Mouse (Mus musculus): ENCODE measurements around the gene Sdccag8.
"Not testable (repeated sequence)": the region's sequence is repeated elsewhere in the genome, so short reads cannot be mapped to it uniquely, and the experiment has no call there.

Sdccag8 gene

DNA sequence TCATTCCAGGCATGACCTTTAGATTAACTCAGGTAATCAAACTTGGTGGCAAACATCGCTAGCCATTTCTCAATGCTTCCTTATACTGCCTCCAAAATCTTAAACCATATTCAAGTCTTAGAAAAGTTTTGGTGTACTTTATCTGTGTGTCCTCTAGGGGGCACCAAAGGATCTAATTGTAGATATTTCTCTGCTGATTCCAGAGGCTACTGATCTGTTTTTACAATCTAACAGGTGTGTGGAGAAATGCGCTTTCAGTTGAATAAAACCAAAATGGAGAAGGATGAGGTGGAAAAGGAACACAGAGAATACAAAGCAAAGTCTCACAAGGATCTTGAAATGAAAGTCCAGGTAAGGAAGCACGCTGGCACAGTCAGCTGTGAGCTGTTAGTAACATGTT lies 63.3 kb downstream of the Sdccag8 start:
- peak; percentile 50 for DNase-seq (ENCODE audit: low read depth, low spot score)

GRCm38 (mm10) chr1:176879005-176879404 lies 64.5 kb downstream of the Sdccag8 start:
- DNase-seq (ENCODE audit: low read depth, low spot score) = no peak

GRCm38 (mm10) chr1:176879614-176880013 lies 65.2 kb downstream of the Sdccag8 start:
- DNase-seq (ENCODE audit: low read depth, low spot score) = no peak

DNA sequence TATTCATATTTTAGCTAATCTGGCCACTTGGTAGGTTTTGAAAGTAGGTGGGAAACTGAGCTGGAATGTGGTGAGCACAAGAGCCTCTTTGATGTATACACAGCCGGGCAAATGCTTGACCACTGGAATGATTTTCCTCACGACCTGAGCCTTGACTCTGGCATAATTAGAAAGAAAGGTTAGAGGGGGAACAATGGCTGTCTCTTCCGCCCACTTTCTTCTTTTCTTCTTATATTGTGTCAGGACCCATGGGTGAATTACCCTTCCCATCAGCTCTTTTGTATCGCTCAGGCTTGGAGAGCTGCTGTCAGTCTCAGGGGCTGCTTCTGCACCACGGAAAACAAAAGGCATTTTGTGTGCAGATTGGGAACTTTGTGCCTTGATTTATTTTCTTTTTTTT lies 65.6 kb downstream of the Sdccag8 start:
- no peak for DNase-seq (ENCODE audit: low read depth, low spot score)

GRCm38 (mm10) chr1:176880943-176881342 lies 66.5 kb downstream of the Sdccag8 start:
- DNase-seq (ENCODE audit: low read depth, low spot score) = no peak

DNA sequence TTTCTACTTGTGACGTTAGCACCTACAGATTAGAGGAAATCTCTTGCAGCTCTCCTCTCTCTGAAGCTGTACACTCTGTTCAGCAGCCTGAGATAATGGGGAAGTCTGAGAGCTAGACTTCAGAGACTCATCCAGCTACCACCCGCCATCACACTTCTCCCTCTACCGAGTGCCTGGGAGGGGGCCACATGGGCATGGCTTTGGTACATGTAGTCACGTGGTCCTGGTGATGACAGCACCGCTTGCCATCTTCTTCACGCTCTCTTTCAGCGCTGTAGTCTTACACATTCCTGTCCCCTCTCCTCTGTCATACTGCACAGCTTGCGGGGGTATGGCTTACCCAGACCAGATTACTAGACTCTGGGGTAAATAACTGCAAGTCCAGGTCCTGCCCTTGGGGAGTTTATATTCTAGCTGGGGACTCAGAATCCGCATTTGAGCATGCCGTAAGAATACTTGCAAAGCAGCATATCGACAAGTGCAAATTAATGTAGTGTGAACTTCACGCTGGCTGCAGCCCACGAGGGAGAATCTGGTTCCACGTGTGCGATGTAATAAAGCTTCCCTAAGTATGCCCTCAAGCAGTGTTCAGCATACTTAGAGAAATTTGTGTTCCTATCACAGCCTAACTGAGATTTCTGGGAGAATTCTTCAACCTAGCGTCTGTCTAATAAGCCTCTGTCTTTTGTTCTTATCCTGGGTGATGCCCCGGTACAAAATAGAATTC lies 70.9 kb downstream of the Sdccag8 start:
- DNase-seq (ENCODE audit: low read depth, low spot score) = no peak

DNA sequence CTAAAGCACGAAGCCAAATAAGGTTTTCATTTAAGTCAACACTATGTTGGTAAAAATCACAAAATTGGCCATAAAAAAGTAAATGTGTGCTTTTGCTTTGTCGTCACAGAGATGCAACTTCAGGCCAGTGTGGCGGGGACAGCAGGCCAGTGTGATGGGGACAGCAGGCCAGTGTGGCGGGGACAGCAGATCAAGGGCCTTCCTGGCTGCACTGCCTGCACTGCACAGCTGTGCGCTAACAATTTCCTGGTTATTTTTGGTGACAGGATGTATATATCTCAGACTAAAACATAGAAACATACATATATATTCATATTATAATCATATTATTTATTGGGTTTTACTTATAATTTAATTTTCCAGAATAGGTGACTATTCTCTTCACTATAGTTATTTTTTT lies 71.5 kb downstream of the Sdccag8 start:
- no peak for DNase-seq (ENCODE audit: low read depth, low spot score)

DNA sequence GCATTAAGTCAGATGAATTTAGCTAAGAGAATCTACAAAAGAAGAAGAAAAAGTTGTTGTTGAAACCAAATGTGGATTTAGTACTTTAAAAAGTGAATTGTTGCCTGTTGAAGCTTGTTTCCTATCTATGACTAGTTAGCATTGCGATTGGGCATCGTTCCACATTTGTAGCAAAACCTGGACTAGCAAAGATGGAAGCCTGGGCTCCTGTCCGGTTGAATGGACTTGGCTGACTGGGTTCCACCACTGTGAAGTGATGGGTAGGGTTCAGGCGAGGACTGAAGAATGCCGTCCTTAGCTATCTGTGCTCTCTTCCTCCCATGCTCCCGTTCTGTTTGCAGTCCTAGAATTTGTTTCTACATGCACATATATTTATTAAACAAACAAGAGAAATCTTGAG lies 89.3 kb downstream of the Sdccag8 start:
- DNase-seq (ENCODE audit: low read depth, low spot score) = no peak

GRCm38 (mm10) chr1:176915946-176916345 lies 101.5 kb downstream of the Sdccag8 start:
- DNase-seq (ENCODE audit: low read depth, low spot score) = no peak

DNA sequence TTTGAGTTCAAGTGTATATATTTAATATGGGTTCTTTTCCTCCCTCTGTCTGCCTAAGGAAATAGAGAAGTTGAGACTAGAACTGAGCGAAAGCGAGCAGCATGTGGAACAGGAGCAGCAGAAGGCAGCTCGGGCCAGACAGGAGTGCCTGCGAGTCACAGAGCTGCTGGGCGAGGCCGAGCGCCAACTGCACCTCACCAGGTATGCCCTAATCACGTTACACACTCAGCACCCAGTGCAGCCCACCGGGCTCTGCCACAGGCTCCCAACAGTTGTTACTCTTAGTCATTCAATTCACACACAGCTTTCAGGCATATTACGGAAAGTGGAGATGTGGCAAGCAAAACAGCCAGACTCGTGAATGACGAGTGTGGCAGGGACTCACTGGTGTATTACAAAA lies 105.0 kb downstream of the Sdccag8 start:
- no peak for DNase-seq (ENCODE audit: low read depth, low spot score)

- no peak for DNase-seq (ENCODE audit: low read depth, low spot score)
Measured at GRCm38 (mm10) chr1:176922842-176923241, 108.4 kb downstream of the Sdccag8 start.

DNA sequence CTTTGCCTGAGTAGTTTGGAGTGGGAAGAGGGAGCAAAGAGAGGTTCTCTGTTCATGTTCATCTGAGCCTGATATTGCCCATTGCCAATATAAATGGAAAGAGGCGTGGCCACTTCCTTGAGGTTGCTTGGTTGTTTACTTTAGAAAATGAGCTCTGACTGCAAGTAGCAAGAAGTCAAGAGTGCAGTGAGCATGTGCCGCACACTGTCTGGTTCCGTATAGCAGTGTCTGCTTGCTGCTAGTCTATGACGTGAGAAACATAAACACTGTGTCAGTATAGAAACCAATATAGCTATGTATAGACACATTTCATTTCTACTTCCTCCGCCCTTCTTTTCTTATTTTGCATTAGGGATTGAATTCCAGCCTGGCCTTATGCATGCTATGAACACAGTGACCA lies 111.5 kb downstream of the Sdccag8 start:
- no peak for DNase-seq (ENCODE audit: low read depth, low spot score)

GRCm38 (mm10) chr1:176927312-176927711 lies 112.9 kb downstream of the Sdccag8 start:
- DNase-seq (ENCODE audit: low read depth, low spot score) = no peak

DNA sequence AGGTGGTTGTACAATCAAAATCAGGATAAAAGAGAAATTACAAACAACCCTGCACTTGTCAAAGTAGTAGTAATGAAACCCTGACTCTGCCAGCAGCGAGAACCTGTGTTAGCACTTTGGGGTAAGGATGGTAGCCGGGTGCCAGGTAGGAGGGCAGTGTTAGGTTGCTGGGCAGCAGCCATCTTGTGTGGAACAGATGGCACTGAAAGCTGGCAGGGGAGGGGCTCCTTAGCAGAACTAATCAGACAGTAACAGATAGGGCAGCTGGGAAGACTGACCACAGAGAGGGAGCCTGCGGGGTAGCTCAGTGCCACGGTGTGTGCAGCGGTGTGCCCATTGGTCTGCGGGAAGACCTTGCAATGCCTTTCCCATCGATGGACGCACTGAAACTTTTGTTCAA lies 115.2 kb downstream of the Sdccag8 start:
- no peak for DNase-seq (ENCODE audit: low read depth, low spot score)

GRCm38 (mm10) chr1:176930574-176930973 lies 116.1 kb downstream of the Sdccag8 start:
- no peak for DNase-seq (ENCODE audit: low read depth, low spot score)

DNA sequence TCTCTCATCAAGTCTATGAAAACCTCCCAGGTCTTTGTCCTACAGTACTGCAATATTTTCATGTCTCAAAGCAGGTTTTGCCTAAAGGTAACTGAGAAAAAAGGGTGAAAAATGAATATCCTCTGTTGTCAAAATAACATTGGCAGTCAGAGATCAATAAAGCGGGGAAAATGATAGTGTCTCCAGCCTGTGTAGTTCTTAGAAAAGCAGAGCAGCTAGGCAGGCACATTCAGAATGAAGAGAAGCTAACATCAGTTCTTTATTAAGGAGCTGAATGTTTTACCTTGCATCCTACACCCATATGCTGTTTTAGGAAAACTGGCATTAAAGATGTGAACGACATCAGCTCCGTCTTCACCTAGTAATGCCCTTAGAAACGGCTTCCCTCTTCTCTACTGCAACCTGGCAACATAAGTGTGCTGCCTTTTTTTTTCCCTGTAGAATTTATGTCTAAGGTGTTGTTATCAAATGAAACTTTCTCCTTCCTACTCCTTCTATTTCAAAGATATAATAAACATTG lies 116.6 kb downstream of the Sdccag8 start:
- no peak for DNase-seq (ENCODE audit: low read depth, low spot score)

- no peak for DNase-seq (ENCODE audit: low read depth, low spot score)
Measured at GRCm38 (mm10) chr1:176931511-176931910, 117.1 kb downstream of the Sdccag8 start.

GRCm38 (mm10) chr1:176932320-176932950 lies 118.0 kb downstream of the Sdccag8 start:
- DNase-seq (ENCODE audit: low read depth, low spot score) = no peak

DNA sequence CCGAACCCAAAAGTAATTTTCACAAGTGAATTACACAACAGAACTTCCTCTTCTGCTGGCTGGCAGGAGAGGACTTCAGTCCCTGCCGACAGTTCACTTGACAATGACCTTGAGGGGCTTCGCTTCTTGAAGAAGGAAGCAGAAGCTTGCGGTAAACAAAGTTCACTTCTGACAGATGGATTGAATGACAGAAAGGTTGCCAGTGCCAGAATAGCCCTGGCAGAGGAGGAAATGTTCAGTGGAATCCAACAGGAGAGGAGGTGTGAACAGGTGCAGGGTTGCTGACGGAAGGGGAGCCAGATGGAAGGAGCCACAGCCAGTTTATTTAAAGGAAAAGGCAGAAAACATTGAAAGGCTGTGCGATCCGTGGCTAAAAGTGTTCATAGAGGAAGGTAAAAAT lies 118.9 kb downstream of the Sdccag8 start:
- no peak for DNase-seq (ENCODE audit: low read depth, low spot score)

GRCm38 (mm10) chr1:176934043-176934762 lies 119.7 kb downstream of the Sdccag8 start:
- no peak for DNase-seq (ENCODE audit: low read depth, low spot score)

DNA sequence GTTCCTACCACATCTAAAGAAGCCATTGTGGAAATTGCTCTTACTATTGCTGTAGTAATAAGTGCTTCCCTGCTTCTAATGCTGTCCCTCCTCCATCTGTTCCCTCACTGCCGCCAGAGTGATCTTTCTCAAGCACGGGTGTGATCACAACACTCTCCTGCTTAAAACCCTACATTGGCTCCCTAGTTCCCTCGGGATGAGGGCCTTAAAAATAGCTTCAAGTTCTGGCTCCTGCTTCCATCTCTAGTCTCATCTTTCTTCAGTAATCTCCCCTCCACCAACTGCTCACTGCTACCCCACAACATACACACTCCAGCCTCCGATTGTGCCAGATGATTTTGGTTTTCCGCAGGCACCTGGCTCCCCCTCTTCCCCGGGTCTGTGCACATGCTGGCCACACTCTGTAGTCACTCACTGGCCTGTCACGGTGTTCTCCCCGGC lies 125.5 kb downstream of the Sdccag8 start:
- DNase-seq (ENCODE audit: low read depth, low spot score) = no peak

- DNase-seq (ENCODE audit: low read depth, low spot score) = not testable (repeated sequence)
Measured at GRCm38 (mm10) chr1:176941286-176941990, 127.0 kb downstream of the Sdccag8 start.

Measured in R1 (cell line).